Mouse (Mus musculus) lung, postnatal 14 days (tissue): ENCODE results near the gene Slc27a2.

Source experiments
- DNase-seq: peaks from one replicate; pipeline ENCODE4 v3.0.0; 2021

Gene Slc27a2

DNA sequence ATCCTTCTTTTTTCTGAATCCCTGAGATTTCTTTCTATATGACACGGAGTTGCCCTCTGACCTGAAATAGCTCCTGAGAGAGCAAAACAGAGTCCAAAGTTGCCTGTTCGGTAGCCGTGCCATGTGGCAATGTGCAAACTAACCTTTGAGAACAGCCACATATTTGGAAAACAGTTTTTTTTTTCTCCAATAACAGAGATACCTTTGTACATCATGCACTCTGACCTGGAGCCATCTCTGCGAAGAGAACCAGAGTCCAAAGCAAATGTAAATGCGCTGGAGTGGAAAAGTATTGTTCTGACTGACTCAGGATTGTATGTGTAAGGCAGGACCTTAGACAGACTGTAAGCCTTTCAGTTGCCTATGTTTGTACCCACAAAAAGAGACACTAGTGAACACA, 3.3 kb downstream of the Slc27a2 start:
- no peak for DNase-seq

DNA sequence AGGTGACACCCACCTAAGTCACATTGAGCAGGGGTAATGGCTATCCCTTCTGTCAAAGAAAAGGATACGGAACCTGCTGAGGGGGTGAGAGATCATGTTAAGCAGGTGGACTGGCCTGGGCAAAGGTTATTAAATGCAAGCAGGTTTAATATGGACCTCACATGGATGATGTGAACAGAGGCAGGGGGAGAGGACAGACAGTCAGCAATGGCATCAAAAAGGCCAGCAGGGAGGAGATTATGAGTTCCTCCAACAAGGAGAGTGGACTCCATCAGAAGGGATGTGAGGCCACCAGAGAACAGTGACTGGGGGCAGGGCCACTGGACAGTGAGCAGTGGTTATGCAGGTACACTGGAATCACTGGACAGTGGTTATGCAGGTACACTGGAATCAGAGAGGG, 7.9 kb downstream of the Slc27a2 start:
- no peak for DNase-seq

DNA sequence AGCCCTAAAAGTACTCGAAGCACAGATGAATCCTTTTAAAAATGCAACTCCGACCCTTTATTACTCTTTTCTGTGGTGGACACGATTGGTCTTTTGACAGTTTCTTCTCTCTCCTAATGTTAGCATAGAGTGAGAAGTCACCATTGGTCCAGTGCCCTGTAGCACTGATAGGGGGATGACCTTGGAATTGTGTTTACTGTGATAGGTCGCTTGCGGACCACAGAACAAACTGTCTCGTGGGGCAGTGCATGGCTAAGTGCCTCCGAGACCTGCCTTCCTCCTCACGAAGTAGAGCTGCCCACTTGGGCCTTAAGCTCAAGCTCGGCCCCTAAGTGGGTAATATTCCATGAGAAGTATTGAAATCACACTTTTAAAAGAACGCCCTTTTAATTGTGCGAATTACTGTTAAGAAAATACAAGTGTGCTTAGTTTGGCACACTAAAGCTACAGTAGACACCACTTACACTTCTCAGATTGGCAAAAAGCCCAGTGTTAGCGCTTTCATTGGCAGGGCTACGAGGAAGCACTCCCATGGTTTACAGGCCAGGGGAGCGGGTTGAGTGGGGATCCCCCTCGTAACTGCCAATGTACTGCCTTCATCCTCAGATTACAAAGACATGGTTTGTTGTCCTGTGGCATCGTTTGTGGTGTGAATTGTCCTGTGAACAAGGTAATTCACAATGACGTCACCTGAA, 11.4 kb downstream of the Slc27a2 start:
- peak; percentile 48 for DNase-seq

DNA sequence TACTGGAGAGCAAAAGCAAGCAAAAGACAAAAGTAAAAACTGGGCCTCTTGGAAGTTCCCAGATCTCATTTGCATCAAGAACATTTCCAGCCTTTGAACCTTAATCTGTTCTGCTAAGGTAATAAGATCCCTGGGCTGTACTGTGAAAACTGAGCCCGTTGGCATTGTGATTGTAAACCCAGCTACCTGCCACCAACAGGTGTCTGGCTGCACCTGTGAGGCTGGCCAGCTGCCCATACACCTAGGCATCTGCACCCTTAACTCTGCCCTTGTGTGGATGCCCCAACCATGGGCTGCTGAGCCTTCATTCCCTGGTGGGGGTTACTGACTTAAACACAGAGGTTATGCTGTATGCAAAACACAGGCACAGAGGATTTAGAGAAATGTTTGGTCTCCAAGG, 20.0 kb downstream of the Slc27a2 start:
- DNase-seq, result no peak

DNA sequence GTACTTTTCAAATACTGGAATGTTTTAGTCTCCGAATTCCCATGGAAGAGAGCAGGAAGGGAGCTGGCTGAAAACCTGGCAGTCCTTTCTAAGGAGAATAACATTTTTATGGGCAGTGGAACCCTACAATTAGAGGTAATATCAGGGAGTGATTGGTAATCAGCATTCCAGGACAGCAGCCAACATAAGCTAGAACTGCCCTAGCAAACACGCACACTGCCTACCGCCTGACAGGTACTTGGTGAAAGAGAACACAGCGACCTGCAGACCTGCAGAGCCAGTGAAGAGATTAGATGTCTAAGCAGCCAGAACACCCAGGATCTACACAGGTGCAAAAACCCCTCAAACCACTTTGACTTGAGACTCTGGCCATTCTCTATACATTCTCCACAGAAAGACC, 20.5 kb downstream of the Slc27a2 start:
- no peak for DNase-seq

DNA sequence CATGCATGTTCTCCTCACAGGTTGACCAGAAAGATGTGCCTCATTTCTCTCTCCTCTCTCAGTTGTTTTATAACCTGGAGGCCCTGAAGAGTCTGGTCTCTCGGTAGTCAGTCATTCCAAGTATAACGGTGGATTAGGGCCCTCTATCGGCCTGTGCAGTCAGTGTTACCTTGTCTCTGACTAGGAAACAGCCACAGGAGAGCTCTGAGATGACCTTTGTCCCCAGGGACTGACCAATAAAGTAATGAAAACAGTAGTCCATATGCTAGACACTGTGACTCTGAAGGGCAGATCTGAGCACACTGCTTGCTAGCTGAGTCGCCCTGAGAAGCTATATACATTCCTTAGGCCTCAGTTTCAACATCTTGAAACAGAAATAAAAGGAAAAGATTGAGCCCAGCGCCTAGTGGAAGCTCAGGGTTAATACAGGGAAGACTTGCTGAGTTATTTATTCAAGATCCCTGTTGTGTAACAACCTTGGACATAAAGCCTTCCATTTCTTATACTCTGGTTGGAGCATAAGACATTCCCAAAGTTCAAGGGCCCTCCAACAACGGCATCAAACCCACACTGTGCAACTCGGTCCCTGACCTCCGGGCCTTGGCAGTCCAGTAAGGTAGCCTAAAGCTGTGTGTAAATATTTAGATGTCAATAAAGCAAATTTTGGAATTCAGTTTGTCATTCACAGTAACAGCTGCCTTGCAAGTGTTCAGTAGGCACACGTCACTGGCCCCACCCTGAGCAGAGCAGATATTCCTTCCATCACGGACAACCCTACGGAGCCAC, 23.4 kb downstream of the Slc27a2 start:
- no peak for DNase-seq

DNA sequence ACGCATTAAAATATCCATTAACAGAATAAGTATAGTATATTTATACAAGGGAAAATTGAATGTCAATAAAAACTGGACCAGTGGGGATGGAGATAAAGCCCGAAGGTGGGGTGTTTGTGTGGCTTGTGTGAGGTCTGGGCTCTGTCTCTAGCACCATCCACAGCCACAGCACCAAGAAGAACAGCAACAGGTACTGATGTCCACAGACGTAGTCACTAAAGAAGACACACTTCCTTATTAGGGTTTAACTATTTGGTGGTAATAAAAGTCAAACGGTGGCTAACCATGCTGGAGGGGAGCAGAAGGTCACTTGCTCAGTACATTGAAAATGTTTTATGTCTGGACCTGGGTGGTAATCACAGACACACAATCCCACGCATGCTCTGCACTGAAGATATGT, 25.2 kb downstream of the Slc27a2 start:
- no peak for DNase-seq

DNA sequence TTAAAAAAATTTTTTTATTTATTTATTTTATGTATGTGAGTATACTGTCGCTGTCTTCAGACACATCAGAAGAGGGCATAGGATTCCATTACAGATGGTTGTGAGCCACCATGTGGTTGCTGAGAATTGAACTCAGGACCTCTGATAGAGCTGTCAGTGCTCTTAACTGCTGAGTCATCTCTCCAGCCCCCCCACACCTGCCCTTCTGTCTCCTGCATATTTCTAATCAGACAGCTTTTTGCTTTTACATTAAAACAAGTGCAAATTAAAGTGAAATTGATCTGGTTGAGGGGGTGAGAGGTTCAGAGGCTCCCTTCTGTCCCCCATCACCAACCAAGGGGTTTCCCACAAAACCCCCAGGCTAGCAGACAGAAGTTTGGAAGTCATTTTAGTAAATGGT, 27.1 kb downstream of the Slc27a2 start:
- no peak for DNase-seq

DNA sequence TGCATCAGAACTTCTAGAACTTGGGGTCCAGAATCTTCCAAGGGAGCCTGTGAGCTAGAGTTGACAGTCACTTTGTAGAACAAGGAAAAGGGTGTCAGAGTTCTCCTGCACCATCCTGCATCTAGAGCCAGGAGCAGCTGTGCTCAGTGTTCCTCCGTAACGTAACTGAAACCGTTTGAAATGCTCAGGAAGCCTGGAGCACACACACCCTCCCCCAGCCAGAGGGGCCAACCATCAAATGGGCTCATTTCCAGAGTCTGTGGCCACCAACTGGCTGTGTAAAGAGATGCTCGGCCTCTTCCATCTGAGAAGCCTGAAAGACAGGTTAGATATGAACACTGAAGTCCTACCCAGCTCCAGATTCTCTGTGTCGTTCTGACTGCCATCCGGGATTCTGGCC, 31.8 kb downstream of the Slc27a2 start:
- DNase-seq, result no peak

DNA sequence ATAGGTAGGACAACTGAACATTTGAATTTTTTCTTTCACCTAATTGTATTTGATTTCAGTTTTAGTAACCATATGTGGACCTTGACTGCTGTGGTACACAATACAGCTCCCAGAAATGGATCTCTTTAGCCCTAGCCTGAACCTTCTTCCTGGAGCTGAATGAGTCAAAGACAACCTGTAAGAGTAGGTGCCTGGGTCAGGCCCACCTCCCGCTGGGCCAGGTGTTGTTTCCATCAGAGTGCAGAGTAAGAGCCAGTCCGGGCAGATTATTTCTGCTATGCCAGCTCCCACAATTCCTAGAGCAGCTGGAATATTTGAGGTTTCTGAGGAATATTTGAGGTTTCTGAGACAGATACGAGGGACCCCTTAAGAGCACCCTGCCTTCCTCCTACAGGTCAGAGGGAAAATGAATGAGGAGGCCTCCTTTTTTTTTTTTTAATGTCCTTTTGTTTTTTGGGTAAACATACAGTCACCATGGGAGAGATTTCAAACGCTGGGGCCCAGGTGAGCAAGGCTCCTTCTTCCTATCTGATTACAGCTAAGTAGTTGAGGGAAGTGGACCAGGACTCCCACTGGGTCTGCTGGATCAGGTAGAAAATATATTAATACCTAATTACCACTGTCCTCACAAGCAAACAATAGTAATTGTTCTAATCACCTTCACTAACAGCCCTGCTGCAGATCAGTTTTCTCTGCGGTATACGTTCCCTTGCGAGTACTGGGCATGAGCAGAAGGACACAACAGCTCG, 32.6 kb downstream of the Slc27a2 start:
- DNase-seq, result no peak

DNA sequence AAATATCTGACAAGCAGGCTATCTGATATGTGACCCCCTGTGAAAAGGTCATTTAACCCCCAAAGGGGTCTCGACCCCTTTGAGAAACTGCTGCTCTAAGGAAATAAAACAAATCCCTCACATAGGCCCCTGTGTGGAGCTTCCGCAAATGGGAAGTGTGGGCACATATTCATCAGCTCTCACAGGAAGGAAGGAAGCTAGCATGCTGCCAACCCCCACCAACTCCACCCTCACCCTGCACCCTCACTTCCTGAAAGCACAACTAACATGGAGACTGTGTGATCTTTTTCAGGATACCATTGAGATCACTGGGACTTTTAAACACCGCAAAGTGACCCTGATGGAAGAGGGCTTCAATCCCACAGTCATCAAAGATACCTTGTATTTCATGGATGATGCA, 35.3 kb downstream of the Slc27a2 start:
- DNase-seq, result no peak

DNA sequence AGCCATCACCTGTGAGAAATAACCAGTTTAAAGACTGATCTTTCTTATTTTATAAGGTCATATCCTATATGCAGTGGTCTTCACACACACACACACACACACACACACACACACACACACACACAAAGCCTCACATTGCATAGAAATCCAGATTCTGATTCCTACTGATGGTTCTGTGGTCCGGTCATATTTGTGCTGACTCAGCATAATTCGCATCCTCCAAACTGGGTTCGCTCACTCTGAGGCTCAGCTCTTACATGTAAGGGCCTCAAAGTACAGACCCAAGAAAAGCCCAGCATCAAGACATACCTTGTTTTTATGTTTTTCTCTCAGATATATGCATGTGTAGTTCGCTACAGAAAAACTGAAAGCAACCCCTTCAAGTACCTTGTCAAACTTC, 39.1 kb downstream of the Slc27a2 start:
- DNase-seq, result no peak

DNA sequence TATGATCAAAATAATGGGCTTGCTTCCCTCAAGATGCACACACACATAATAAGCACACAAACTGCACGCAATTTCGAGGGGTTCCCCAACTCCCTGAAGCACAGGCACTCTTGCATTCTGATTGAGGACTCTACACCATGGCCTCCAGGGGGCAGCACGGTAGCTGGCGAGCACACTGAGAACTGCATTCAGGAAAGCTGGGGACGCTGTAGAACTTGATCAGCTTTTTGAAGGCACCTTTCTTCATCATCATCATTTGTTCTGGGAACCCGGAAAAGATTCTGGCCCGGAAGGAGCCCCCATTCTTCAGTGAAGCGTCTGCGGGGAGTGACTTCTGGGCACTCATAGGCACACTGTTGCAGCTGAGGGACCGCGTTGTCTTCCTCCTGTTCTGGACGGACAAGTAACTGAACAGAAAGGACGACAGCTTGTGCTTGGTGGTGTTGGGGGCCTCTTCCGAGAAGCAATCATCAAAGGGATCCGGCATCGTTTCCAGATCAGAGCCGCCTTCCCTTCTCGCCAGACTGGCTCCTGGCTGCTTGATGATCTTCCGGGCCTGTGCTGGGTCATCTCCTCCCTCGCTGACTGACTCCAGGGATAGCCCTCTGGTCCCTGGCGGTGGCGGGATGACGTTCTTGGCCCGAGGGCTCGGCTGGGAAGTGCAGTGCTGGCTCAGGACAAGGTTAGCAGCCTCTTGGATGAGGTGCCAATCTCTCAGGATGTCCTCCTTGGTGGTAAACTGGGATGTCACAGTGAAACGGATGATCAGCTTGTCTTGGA, 41.8 kb downstream of the Slc27a2 start:
- DNase-seq, result peak; percentile 80

DNA sequence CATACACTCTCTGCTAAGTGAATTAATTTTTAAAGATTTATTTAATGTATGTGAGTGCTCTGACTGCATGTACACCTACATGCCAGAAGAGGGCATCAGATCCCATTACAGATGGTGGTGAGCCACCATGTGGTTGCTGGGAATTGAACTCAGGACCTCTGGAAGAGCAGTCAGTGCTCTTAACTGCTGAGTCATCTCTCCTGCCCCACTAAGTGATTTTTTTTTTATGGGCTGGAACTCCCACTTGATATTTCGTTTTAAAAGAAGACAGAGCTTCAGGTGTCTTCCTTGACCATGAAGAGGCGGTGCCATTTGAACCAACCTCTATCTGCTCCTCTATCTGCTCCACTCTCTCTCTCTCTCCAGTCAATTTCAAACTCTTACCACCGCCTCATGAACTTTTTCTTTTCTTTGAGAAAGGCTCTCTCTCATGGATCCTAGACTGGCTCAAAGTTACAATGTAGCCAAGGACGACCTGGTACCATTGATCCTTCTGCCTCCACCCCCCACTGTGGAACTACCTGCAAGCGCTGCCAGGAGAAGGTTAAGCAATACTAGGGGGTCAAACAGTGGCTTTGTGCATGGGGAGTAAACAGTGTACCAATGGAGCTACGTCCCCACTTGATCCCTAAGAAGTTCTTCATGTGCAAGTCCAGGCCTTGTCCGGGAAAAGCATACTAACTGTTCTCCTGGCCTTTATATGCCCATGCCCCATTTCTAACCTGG, 44.3 kb downstream of the Slc27a2 start:
- no peak for DNase-seq

DNA sequence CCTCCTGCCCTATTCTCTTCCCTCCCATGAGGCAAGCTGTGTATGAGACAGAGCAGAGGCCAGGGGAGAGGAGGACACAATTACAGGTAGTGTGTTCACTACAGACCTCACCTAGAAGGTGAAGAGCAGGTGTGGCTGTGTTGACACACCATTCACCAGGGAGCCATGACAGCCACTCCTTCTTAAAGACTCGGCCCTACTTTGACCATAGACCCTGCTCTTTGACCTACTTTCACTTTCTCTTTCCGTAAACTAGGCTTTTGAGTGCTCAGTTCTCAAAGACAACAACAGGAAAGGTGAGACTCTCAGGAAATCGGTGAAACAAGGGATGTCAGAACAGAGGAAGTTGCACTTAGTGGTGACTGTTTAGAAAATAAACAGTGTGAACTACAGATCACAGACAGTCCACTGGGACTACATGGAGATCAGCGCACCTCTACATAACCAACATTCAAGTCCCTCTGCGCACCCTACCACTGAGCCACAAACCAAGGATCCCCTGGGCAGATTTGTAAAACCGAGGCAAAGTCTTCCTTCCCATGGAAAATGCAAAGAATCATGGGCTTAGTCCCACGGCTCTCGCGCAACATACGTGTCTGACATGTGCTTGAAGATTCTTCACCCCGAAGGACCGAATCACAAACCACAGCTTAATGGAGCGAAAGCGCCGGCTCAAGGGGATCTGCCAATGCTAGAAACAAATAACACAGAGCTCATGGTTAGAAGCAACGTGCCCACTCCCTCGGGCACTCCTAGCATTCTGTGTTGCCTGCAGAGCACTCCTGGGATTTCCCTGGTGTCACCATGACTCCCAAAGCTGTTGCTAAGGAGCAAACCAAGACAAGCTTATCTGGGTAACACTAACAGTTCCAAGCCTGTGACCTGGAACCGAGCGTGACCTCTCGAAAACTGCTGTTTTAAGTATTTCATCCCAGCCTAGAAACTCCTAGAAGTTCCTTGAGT, 45.4 kb downstream of the Slc27a2 start:
- no peak for DNase-seq

DNA sequence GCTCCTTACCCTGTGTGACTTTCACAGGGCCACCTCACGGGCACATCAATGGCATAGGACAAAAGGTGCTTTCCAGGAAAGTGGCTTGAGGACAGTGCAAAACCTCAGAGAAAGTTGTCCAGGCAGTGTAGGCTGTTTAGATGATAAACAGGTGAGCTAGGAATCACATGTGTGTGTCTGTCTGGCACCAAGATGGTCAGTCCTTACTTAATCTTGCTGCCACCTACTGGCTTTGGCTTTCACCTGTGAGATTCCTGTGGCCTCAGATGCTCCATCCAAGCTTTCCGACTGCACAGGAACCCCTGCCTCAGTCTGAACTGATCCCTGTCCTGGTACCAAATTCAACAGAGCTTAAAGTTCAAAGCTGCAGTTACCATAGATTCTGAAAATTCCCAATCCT, 46.2 kb downstream of the Slc27a2 start:
- DNase-seq, result no peak

DNA sequence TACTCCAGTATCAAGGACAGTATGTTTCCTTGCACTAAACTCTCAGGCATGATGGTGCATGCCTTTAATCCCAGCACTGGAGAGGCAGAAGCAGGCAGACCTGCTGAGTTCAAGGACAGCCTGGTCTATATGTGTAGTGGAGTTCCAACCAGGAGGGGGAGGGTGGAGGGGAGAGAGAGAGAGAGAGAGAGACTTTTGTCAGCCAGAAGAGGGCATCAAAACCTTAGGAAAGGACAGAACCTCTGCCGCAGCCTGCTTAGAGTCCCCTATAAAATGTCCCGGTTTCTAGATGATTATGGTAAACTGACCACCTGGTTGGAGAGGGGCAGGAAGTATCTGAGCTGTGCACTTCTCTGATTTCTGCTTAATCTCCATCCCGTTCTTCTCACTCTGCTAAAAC, 46.8 kb downstream of the Slc27a2 start:
- no peak for DNase-seq

DNA sequence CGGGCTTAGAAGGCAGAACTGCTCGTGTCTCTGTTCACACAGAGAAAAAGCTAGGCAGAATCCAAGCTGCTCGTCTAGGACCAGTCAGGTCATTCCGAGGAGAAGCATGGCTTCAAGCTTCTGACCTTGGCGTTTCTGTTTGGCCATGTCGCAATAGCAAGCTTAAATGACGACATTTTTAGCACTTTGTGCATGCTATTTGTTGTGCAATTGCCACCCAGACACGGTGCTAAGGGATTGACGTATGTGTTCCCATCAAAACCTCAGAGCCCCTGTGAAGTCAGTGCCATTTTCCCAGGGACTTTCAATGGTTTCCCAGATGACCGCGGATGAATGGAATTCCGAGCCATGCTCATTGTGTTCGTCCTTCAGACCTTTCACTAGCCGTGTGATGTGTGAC, 48.3 kb downstream of the Slc27a2 start:
- peak; percentile 21 for DNase-seq

DNA sequence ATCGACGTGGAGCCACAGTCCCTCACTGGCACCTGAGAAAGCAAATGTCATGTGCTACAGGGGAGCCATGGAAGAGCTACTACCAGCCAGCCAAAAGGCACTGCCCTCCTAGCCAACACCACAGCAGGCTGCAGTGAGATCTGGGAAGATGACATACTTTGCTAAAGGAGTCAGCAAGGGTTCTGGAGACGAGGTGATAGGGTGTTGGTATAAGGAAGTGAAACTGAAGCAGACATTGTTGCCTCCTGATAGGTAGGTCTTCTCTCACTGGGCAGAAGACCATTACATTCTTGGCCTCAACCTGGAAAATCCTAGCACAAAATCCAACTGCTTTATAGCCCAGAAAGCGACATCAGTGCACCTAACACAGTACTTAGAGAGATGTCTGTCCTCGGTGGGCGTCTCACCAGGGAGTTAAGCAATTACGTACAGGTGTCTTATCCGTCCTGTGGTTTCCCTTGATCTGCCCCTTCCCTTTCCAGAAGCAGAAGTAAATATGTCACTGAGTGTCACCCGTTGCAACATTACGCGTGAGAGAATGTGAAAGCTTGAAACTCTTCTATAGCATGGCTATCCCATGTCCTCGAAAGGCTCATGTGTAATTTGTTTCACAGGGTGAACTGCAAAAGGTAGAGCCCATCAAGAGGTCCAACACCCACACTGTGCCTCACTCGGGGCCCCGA, 49.9 kb downstream of the Slc27a2 start:
- no peak for DNase-seq

DNA sequence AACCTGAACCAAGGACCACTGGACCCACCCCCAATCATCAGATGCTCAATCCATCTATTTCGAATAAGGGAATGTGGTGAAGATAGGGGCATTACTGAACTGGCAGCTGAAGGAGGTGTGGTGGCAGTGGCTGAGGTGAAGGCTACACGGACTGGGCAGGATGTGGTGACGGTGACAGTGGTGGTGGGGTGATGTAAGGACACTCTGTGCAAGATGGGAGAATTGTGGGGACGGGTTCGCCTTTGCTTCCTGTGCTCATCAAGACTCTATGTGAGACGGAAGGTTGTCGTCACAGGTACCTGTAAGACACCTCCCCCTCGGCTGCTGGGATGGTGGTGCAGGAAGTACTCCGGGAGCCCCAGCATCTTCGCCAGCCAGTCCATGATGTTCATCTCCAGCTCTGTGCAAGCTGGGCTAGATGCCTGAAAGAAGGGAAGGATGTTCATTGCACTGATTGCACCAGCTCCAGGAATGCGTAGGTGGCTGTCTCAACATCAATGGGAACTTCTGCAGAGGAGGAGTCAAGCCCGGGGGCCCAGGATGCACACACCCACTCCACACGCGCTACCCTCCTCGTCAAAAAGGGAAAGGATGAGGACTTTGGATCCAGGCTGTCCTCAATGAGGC, 54.0 kb downstream of the Slc27a2 start:
- no peak for DNase-seq
